Mouse (Mus musculus): ENCODE measurements around the gene Cadm3. TPM values are rescaled to one million over a fixed set of nuclear protein-coding genes. Genes with fewer than 3 reads are reported as not detected.
A peak's percentile ranks its signal among the peaks of the same experiment; 100 is the strongest.

Gene Cadm3
- total RNA-seq, 1 experiment, result 0.85 TPM

DNA sequence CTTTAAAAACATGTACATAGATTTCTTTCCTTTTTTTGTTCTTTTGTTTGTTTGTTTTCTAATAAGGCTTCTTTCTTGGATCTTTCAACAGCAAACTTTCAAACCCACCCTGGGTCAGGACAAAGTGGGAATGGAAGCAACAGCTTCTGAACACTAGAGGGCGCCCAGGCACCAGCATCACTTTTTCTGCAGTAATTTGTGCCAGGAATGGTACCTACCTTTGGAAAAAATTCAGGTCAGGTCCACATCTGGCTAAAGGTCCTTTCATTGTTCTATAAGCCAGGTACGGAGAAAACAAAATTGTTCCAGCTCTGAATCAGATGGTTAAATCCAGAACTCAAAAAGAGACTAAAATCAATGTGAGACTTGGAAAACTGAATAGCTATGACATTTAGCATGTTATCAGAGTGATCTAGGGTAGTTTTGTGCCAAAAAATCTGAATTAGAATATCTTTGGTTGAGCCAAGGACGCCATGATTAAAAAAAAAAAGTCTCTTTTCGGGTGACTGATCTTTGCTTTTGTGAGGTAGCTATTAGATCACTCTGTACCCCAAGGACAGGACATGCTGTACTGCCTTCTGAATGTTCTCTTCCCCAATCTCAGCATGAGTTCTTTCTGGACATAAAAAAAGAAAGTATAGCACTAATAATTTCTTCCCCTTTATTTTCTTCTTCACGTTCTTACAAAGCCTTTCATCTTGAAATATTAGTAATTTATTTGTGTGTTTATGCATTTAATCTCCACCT, 43.5 kb downstream of the Cadm3 start:
- no peak overlapping the region for H3K4me3 ChIP-seq (ENCODE audit: insufficient read depth in 1 of 2, low read depth in 1 of 2, low read length in 2 of 2, poor library complexity in 1 of 2, severe bottlenecking in 1 of 2)
- H3K9me3 ChIP-seq (ENCODE audit: control insufficient read depth, insufficient read depth, low read depth, low read length), result no peaks in the 10 kb centered on the region
- in situ Hi-C loops (cut with MboI; ENCODE audit: low sequenced_read_pairs in 2 of 2, unreplicated experiment in 2 of 2), result loop anchor here (5.0 to 10.0 kb wide), 2 partner anchors 61 to 68 kb away; no protein-coding TSS in a partner anchor
- TF ChIP-seq MAFK (IDR thresholded peaks at IDR 0.05; ENCODE audit: insufficient read depth, low read depth, low read length), result no peak
- peak; percentile 38; the same call in 1 of the 2 replicates for TF ChIP-seq ZC3H11A (IDR thresholded peaks at IDR 0.05; ENCODE audit: borderline replicate concordance, low read depth, low read length)
- peak; percentile 34 for DNase-seq (ENCODE audit: low read depth, low spot score)
- no peaks in the 10 kb centered on the region for H3K4me1 ChIP-seq (ENCODE audit: control insufficient read depth in 2 of 2, insufficient read depth in 2 of 2, low read length in 2 of 2, poor library complexity in 1 of 2)
- H3K9ac ChIP-seq (ENCODE audit: insufficient read depth, low read depth, low read length, poor library complexity, severe bottlenecking), result no peak overlapping the region
- H3K27ac ChIP-seq (ENCODE audit: insufficient read depth, low read depth, low read length, poor library complexity, severe bottlenecking), result no peak overlapping the region
- no peaks in the 10 kb centered on the region for H3K36me3 ChIP-seq (ENCODE audit: control insufficient read depth, insufficient read depth, low read length, poor library complexity, severe bottlenecking)

GRCm38 (mm10) chr1:173322249-173322627, 45.3 kb downstream of the Cadm3 start:
- Histone ChIP-seq H3K27ac (ENCODE audit: insufficient read depth, low read depth, low read length, poor library complexity, severe bottlenecking) (no peak overlapping the region), H3K9me3 (ENCODE audit: control insufficient read depth, insufficient read depth, low read depth, low read length) (no peaks in the 10 kb centered on the region), H3K4me1 (ENCODE audit: control insufficient read depth in 2 of 2, insufficient read depth in 2 of 2, low read length in 2 of 2, poor library complexity in 1 of 2) (no peaks in the 10 kb centered on the region), H3K9ac (ENCODE audit: insufficient read depth, low read depth, low read length, poor library complexity, severe bottlenecking) (no peak overlapping the region), H3K4me3 (ENCODE audit: insufficient read depth in 1 of 2, low read depth in 1 of 2, low read length in 2 of 2, poor library complexity in 1 of 2, severe bottlenecking in 1 of 2) (no peak overlapping the region), H3K36me3 (ENCODE audit: control insufficient read depth, insufficient read depth, low read length, poor library complexity, severe bottlenecking) (no peaks in the 10 kb centered on the region)
- TF ChIP-seq HCFC1 (IDR thresholded peaks at IDR 0.05; ENCODE audit: borderline replicate concordance, insufficient read depth, low read length) (no peak), CHD2 (IDR thresholded peaks at IDR 0.05; ENCODE audit: low read depth, low read length) (no peak)
- in situ Hi-C loops (cut with MboI; ENCODE audit: low sequenced_read_pairs in 2 of 2, unreplicated experiment in 2 of 2), result loop anchor here (5.0 to 10.0 kb wide), 2 partner anchors 63 to 70 kb away; no protein-coding TSS in a partner anchor
- no peak for DNase-seq (ENCODE audit: low read depth, low spot score)

GRCm38 (mm10) chr1:173321593-173322248, 45.8 kb downstream of the Cadm3 start:
- in situ Hi-C loops (cut with MboI; ENCODE audit: low sequenced_read_pairs in 2 of 2, unreplicated experiment in 2 of 2), result loop anchor here (5.0 to 10.0 kb wide), 2 partner anchors 63 to 71 kb away; no protein-coding TSS in a partner anchor
- Histone ChIP-seq H3K27ac (ENCODE audit: insufficient read depth, low read depth, low read length, poor library complexity, severe bottlenecking) (no peak overlapping the region), H3K36me3 (ENCODE audit: control insufficient read depth, insufficient read depth, low read length, poor library complexity, severe bottlenecking) (no peaks in the 10 kb centered on the region)

DNA sequence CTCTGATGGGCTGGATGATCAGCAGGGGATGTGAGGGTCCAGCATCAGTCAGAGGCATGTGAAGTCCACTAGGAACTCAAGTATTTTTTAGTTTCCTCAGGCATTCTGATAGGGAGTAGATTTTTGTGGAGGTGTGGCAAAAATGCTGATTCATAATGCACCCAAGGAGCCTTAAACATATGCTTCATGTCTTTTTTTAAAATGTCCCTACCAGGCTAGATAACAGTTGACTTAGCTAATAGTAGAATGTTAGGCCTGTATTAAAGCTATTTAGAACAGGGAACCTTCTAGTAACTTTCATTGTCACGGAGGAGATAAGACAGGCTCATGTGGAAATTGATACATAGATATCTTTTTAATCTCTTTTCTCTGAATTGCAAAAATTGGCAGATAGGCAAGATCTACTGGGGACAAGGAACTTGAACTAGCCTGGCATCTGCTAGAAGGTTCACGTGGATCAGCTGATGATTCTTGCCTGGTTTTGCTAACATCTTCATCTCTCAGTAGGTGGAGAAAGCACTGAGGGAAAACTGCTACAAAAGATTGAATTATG, 49.5 kb downstream of the Cadm3 start:
- in situ Hi-C loops (cut with MboI; ENCODE audit: low sequenced_read_pairs in 2 of 2, unreplicated experiment in 2 of 2), result no loop called here
- no peak for DNase-seq (ENCODE audit: low read depth, low spot score)
- Histone ChIP-seq H3K9ac (ENCODE audit: insufficient read depth, low read depth, low read length, poor library complexity, severe bottlenecking) (no peak overlapping the region), H3K4me1 (ENCODE audit: control insufficient read depth in 2 of 2, insufficient read depth in 2 of 2, low read length in 2 of 2, poor library complexity in 1 of 2) (no peaks in the 10 kb centered on the region), H3K9me3 (ENCODE audit: control insufficient read depth, insufficient read depth, low read depth, low read length) (no peaks in the 10 kb centered on the region), H3K4me3 (ENCODE audit: insufficient read depth in 1 of 2, low read depth in 1 of 2, low read length in 2 of 2, poor library complexity in 1 of 2, severe bottlenecking in 1 of 2) (no peak overlapping the region), H3K27ac (ENCODE audit: insufficient read depth, low read depth, low read length, poor library complexity, severe bottlenecking) (no peak overlapping the region), H3K36me3 (ENCODE audit: control insufficient read depth, insufficient read depth, low read length, poor library complexity, severe bottlenecking) (no peaks in the 10 kb centered on the region)
- TF ChIP-seq MAFK (IDR thresholded peaks at IDR 0.05; ENCODE audit: insufficient read depth, low read depth, low read length) (no peak), ZNF384 (IDR thresholded peaks at IDR 0.05; ENCODE audit: low read depth, low read length) (no peak)

More at GRCm38 (mm10) chr1:173321593-173322248, 45.8 kb downstream of the Cadm3 start:
- no peak for TF ChIP-seq MAFK (IDR thresholded peaks at IDR 0.05; ENCODE audit: insufficient read depth, low read depth, low read length)
- no peak for TF ChIP-seq CHD2 (IDR thresholded peaks at IDR 0.05; ENCODE audit: low read depth, low read length)
- no peak for TF ChIP-seq ZNF384 (IDR thresholded peaks at IDR 0.05; ENCODE audit: low read depth, low read length)
- TF ChIP-seq HCFC1 (IDR thresholded peaks at IDR 0.05; ENCODE audit: borderline replicate concordance, insufficient read depth, low read length), result no peak
- TF ChIP-seq ZC3H11A (IDR thresholded peaks at IDR 0.05; ENCODE audit: borderline replicate concordance, low read depth, low read length), result no peak
- Histone ChIP-seq H3K9me3 (ENCODE audit: control insufficient read depth, insufficient read depth, low read depth, low read length) (no peaks in the 10 kb centered on the region), H3K9ac (ENCODE audit: insufficient read depth, low read depth, low read length, poor library complexity, severe bottlenecking) (no peak overlapping the region), H3K4me1 (ENCODE audit: control insufficient read depth in 2 of 2, insufficient read depth in 2 of 2, low read length in 2 of 2, poor library complexity in 1 of 2) (no peaks in the 10 kb centered on the region), H3K4me3 (ENCODE audit: insufficient read depth in 1 of 2, low read depth in 1 of 2, low read length in 2 of 2, poor library complexity in 1 of 2, severe bottlenecking in 1 of 2) (no peak overlapping the region)
- peak; percentile 51 for DNase-seq (ENCODE audit: low read depth, low spot score)

Measured in ES-E14 (cell line).